Mouse (Mus musculus): ENCODE results near the gene Snrnp35.
"Not testable (repeated sequence)": the region's sequence is repeated elsewhere in the genome, so short reads cannot be mapped to it uniquely, and the experiment has no call there.

Snrnp35 gene

DNA sequence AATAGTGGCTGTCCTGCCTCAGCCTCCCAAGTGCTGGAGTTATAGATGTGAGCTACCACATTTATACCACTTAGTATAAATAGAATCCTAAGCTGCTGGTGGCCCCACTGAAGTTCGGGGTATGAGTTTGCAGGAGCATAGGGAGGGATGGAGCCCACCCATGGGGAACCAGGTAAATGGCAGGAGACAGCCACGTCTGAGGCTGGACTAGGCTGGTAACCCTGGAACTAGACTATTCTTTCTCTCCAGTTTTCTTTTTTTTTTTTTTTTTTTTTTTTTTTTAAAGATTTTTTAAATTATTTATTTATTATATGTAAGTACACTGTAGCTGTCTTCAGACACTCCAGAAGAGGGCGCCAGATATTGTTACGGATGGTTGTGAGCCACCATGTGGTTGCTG, 17.1 kb downstream of the Snrnp35 start:
- not testable (repeated sequence) for DNase-seq (ENCODE audit: low spot score in 2 of 2)

DNA sequence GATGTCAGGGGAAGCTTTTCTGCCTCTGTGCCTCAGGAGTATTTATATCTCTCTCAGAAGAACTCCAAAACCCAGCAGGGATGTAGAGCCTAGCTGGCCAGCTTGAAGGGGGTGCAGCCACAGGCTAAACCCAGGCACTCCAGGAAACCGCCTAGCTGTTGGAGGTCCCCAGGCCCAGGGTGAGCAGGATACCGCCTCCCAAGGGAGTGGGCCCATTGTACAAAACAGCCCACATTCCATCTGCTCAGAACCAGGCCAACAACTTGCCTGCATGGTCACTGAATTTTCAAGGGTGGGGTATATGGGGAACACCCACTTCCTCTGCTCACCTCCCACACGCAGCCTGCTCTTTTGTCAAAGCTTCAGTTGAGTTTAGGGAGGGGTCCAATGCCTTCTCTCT, 17.6 kb downstream of the Snrnp35 start:
- DNase-seq (ENCODE audit: low spot score in 2 of 2) = peak; percentile 72 to 73

DNA sequence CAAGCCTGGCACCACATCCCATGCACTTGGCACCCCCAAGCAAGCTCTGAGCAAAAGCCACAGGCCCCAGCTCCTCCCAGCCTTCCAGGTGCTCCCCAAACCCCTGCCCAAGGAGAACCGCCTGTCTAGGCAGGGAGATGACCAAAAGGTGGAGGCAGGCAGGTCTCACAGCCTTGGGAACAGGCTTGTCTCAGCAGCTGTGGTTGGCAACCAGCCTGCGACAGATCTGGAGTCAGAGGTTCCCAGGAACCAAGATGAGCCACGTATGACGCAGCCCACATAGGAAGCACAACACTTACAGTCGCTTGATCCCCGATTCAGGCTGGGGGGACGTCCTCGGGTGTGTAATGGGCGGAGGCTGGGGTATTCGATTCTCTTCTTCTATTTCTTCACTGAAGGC, 18.6 kb downstream of the Snrnp35 start:
- no peak for DNase-seq (ENCODE audit: low spot score in 2 of 2)

DNA sequence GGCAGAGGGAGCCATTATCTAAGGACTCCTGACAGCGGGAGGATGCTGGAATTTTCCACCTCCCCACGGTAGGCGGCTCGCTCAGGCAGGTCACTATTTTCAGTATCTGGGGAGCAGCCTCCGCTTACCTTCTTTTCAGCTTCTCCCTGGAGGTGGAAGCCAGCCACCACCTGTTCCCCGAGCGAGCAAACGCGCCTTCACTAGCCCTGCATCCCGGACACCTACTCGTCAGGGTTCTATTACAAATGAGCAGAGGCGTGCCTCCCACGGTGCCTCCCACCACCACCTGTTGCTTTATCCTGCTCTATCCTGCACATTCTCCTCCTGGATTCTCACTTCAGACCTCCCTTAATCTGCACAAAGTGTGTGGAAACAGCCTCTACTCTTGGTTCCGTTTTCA, 20.8 kb downstream of the Snrnp35 start:
- peak; percentile 95 for DNase-seq (ENCODE audit: low spot score in 2 of 2)

DNA sequence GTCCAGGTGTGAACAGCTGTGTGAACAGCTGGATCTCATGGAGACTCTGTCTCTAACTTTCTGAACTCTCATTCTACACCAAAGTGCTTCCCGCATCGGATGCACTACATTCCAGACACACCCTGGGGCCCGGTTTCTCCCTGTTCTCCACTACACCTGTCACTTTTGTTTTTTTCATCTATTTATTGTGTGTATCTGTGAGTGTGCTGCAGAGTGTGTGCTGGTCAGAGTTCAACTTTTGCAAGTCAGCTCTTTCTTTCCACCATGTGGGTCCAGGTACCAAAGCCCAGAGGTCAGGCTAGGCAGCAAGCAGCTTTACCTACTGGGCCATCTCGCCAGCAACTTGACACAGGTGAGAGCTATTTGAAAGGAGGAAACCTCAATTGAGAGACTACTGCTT, 22.3 kb downstream of the Snrnp35 start:
- no peak for DNase-seq (ENCODE audit: low spot score in 2 of 2)

DNA sequence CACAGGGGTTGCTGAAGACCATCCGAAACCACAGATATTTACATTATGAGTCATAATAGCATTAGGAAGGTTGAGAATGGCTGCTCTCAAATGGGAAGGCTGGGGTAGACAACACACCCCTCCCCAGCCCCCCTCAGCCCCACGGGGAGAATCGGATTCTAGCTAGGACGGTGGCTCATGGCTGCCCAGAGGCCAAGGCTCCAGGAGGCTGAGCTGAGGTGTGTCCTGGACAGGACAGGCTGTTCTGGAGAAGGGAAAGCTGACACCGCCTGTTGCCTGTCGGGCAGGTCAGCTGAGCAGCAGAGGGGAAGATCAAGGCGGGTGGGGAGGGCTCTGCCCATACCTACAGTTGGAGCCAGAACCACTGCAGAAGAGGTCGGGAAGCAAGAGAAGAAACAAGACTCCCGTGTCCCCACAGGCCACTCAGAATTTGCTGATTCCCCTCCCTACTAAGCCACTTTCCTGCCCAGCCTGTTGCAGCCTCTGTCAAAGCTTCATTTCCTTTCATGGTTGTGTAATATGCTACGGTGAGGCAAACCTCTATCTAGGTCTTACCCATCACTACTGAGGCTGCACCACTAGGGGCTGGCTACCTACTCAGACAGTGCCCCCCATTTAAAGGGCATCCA, 23.9 kb downstream of the Snrnp35 start:
- DNase-seq (ENCODE audit: low spot score in 2 of 2) = no peak

DNA sequence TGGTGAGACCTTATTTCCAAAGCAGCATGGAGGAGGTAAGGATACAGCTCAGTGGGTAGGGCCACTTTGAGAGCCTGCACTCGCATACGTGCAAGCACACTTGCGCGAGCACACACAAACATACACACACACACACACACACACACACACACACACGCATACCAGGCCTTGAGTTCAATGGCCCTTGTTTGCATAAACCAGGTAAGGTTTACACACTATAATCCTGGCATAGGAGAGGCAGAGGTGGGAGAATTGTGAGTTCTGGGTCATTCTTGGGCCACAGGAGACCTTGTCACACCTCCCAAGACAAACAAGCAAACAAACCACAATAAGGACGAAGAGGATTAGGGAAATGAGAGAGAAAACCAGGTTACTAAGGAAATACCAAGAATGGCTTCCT, 26.3 kb downstream of the Snrnp35 start:
- no peak for DNase-seq (ENCODE audit: low spot score in 2 of 2)

DNA sequence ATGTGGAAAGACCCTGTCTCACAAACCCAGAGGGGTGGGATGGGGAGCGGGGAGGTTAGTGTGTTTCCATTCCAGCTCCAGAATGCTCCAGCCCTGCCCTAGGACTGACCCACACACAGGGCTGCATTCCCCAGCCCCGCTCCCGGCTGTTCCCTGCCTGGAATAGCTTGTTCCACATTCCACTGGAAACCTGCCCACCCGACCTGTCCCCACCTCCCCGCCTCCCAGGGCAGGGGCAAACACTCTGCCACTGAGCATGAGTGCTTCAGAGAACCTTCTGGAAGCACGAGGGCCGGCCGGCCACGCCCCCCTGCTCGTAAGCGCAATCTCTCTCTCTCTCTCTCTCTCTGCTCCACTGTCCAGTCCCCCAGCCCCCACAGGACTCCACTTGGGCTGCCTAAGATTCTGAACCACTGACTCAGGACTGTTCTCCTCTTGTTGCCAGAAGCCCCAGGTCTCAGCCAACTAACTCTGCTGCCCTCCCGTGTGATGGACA, 26.9 kb downstream of the Snrnp35 start:
- DNase-seq (ENCODE audit: low spot score in 2 of 2) = no peak

DNA sequence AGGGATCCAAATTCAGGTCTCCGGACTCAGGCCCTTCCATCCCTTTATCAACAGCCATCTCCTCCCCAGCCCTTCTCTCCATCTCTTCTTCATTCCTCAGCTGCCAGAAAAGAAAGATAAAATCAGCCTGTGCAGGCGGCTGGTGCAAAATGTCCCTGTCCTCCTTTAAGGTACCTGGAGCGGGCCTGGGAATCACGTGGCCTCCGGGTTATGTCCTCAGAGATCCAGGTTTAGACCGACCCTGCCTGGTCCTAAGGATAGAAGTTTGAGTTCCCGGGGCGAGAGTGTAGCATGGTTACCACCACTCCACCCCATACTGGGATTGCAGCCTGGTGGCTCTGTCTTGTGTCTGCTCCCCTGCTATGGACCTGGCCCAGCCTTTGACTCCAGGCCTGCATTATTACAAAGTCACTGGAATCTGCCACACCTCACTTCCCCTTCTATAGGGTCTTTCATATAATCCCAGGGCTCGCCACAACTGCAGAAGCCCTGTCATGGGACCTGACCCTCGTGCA, 27.7 kb downstream of the Snrnp35 start:
- DNase-seq (ENCODE audit: low spot score in 2 of 2) = no peak

DNA sequence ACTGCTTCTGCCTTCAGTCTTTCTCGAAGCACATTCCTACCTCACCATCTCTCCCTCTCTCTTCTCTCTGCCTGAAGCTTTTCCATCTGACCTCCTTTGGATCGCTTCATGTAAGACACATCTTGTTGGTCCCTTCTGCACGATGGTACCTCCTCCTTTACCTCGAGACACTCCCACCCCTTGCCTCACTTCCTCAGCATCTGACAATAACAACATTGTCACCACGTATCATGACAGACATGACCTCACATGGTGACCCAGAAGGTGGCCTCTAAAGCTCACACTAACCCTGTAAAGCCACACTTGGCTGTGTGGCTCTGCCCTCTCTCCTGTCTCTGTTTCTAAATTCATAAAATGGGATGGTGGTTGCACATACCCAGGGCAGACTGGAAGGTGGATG, 32.9 kb downstream of the Snrnp35 start:
- no peak for DNase-seq (ENCODE audit: low spot score in 2 of 2)

DNA sequence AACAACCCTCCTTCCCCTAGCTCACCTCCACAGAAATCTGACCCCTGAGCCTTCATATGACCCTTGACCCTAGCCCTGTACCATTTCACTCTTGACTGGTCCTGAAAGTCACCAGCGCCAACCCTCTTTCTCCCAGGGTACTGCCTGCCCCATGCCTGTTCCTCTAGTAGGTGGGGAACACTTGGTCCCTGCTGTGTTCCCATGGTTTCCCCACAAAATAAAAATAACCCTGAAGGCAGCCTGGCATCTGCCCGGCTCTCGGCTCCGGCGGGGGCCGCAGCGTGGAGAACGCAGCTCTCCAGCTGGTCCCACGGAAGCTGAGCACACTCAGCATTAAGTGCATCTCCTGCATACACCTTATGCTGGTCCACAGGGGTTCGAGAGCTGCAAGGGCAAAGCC, 35.7 kb downstream of the Snrnp35 start:
- peak; percentile 80 to 81 for DNase-seq (ENCODE audit: low spot score in 2 of 2)

DNA sequence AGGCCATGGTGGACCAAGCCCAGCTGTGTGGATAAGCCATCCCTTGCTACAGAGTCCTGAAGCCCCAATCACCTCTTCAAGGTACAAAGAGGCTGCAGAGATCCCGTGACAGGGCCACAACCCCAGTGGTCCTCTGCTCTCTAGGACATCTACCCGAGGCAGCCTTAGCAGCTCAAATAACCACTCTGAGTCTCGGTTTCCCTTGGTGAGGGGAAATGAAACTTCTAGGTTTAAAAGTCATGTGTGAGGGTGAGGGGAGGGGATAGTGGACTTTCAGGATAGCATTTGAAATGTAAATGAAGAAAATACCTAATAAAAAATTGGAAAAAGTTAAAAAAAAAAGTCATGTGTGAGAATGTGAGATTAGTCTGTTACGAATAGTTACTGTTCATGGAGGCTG, 38.7 kb downstream of the Snrnp35 start:
- DNase-seq (ENCODE audit: low spot score in 2 of 2) = no peak

DNA sequence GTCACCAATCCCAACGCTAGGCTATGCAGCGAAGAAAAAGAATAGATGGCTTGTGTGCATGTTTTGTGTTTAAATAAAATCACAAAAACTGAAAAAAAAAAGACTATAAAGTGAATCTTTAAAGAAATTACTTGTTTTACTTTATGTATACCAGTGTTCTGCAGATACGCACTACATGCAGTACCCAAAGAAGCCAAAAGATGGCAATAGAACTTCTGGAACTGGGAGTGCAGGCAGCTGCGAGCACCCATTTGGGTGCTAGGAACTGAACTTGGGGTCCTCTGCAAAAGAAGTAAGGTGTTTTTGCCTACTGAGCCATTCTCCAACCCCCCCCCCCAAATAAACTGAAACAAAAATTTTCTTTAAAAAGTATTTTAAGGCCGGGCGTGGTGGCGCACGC, 40.1 kb downstream of the Snrnp35 start:
- DNase-seq (ENCODE audit: low spot score in 2 of 2) = no peak

DNA sequence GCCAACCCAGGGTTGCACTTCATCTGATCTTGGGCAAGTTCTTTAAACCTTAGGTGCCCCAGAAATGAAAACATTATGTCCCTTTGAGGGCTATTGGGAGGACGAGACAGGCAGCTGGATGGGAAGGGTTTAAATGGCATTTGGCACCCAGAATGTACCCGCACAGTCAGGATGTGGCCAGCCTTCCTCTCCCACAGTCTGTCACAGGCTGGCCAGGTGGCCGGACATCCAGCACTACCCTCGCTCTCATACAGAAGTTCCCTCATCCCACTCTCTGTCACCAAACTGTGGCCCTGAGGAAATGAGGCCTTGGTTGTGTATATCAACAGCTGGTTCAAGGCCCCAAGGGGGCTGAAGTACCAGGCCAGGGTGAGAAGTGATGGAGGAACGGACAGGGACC, 42.0 kb downstream of the Snrnp35 start:
- DNase-seq (ENCODE audit: low spot score in 2 of 2) = no peak

DNA sequence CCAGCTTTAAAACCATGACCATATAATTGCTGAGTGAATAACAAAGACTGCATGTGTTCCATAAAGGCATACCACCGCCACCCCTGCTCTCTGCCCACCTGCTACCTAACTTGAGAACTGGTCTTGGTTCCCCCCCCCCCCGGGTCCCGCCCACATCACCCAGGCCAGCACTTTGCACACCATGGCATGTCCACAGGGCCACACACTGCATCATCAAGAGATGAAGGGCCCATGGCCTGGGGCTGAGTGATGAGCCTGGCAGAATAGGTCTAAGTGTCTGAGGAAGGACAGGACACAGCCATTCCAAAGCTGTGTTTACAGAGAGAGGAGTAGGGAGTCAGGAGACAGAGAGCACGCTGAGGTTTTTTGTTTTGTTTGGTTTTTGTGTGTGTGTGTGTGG, 45.4 kb downstream of the Snrnp35 start:
- no peak for DNase-seq (ENCODE audit: low spot score in 2 of 2)

DNA sequence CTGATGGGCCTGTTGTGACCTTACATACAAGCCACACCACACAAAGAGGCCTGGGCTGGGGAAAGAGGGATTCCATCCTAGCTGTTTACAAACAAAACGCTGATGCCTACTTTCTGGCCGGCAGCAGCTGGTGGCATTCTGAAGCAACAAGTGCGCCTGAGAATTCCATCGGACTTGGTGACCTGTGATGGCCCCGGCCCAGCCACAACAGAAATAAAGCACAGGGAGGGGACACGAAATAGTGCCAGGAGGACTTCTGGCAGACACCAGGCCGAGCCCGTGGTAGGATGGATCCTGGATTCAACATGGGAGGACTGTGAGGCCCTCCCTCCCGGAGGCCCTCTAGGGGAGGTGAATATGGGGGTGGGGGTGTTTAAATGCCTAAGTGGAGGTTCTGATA, 45.9 kb downstream of the Snrnp35 start:
- no peak for DNase-seq (ENCODE audit: low spot score in 2 of 2)

DNA sequence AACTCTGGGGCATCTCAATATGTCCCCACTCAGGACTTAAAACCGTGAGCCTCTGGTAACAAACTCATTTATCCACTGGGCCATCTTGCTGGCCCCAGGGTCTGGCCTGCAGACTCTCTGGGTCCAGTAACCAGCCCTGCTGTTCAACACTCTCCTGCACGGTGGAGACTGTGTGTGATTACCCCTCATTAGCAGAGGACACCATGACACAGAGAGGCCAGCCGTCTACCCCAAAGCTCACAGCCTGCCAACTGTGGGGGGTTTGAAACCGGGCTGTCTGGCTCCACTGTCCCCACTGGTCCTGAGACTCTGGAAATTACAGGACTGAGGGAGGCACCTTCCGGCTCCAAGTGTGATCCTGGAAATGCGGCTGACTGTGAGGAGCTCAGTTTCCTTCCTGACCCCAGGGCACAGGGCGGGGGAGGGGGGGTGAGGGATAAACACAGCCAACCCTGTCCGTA, 46.3 kb downstream of the Snrnp35 start:
- no peak for DNase-seq (ENCODE audit: low spot score in 2 of 2)

DNA sequence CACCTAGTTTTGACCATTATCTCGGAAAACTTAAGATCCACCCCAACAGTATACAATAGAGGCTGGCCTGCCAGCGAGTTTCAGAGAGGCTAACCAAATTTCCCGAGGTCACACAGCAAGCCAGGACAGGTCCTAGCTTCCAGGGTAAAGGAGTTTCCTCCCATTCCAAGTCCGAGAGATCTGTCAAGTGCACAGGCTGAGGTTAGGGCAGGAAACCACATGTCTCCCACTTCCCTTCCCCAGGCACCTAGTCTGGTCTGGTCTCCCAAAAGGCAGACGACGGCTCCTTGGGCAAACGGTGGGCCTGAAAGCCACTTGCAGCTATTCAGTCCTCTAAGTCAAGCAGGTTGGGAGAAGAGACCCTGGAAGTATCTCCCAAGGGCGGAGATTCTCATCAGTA, 46.8 kb downstream of the Snrnp35 start:
- DNase-seq (ENCODE audit: low spot score in 2 of 2) = no peak

DNA sequence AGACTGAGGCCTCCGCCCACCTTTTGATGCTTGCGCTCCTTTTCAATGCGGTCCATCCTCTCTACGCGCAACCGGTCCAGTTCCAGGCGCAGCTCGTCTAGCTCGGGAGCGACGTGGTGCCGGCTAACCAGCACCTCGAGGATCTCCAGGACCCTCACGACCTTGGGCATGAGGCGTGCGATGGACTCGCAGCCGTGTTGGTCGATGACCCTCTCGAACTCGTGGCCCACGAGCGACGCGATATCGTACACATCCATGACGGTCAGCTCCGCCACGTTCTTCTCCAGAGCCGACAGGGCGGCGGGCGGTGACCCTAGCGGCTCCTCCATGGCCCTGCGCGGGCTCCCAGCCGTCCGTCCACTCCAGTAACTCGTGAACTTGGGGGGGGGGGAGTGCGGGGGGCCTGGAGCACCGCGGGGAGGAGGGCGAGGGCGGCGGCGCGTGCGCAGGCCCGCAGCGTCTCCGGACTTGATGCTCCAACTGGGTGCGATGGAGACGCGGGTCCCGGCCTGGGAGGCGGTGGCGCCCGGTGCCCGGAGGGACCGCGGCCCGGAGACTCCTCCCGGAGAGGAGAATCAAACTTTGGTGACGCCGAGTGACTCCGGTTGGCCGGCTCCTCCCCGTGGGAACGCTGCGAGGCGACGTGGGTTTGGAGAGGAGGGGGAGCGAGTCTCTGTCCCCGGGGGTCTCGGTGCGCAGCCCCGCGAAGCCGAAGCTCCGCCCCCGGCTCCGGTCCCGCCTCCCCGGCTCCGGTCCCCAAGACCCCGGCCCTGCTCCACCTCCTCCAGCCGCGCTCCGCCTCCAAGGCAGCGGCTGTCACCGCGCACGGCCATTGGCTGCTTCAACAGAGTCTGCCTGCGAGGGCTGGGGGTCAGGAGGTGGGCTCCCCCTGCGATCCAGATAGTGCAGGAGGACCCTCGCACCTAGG, 48.0 kb downstream of the Snrnp35 start, which contains the start of gene Rilpl1:
TSS of gene Rilpl1 (minus strand) at position 737 of the 928 bp plus-strand sequence.
- peak; percentile 75 to 76 for DNase-seq (ENCODE audit: low spot score in 2 of 2)

DNA sequence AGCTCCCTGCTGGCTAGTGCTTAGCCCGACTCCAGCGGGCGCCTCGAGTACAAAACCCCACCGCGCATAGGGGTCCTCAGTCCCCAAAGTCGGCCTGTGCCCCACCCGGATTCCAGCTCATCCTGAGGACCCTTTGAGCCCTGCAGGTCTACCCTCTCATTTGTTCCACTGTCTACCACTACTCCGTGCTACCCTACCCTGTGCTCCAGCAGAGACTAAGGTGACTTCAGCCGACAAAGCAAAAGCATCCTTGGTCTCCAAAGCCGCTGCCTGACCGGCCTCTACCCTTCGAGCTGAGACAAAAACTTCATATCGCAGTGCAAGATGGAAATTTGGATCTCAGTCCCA, 48.6 kb downstream of the Snrnp35 start:
- no peak for DNase-seq (ENCODE audit: low spot score in 2 of 2)

DNA sequence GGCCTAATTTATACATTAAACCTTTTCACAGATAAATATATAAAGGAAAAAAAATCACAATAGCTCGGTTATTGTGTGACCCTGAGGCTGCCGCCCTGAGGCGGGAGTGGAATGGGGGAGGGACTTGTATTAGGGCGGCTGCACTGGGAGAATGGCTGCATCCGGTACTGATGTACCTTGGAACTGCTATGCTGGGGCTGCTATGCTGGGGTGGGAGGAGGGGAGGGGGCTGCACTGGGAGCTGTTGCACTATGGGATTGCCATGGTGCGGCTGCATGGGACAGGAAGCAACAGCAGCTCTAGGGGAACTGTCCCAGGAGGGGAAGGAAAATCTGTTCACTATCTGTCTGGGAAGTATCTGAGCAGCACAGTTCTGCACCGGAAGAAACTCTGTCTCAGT, 49.5 kb downstream of the Snrnp35 start:
- DNase-seq (ENCODE audit: low spot score in 2 of 2) = no peak

DNA sequence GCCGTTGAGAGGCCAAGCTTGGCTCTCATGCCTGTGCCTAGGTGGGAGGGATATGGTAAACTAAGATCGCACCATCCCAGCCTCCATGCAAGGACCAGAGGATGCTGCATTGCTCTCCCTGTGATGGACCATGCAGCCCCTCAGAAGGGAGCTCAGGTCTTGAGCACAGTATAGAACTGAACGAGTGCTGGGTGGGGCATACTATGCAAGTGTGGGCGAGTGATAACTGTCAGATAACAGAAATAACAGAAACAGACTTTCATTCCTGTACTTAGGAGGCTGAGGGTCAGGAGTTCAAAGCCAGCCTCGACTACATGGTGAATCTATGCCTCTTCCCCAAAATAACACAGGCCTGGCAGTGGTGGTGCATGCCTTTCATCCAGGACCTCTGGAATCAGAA, 52.1 kb downstream of the Snrnp35 start:
- DNase-seq (ENCODE audit: low spot score in 2 of 2) = no peak

DNA sequence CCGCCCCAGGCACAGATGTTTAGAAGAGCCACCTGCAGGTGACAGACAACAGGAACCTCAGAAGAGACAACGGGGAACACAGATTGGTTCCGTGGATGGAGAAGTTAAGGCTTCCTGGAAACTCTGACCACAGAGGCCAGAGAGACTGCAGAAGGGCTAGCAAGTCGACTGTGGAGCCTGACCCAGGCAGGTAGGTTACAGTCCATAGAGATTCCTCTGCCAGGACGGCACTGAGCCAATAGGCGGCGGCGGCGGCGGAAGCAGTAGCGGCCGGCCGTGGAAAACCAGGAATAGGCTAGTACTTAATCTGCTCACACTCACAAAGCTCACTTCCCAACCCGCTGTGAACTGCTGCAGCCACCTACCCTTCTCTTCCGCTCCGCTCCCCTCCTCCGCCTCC, 53.8 kb downstream of the Snrnp35 start:
- DNase-seq (ENCODE audit: low spot score in 2 of 2) = peak; percentile 43 to 52
